Mouse (Mus musculus) heart, adult 2 months (tissue): ENCODE measurements around the gene Slc30a3.

ENCODE experiments used
- CTCF ChIP-seq: fragments of 200-600 bp; IDR thresholded peaks from 2 replicates; pipeline ENCODE4 v1.8.1; 2022; ENCODE audit warnings: antibody characterized with exemption, mild to moderate bottlenecking, moderate library complexity
- POLR2A ChIP-seq: fragments of 200-500 bp; IDR thresholded peaks from 2 replicates; pipeline ENCODE4 v1.6.1; 2011; ENCODE audit warnings: mild to moderate bottlenecking, low read depth, low read length, control low read depth; ENCODE audit not compliant: insufficient read depth

DNA sequence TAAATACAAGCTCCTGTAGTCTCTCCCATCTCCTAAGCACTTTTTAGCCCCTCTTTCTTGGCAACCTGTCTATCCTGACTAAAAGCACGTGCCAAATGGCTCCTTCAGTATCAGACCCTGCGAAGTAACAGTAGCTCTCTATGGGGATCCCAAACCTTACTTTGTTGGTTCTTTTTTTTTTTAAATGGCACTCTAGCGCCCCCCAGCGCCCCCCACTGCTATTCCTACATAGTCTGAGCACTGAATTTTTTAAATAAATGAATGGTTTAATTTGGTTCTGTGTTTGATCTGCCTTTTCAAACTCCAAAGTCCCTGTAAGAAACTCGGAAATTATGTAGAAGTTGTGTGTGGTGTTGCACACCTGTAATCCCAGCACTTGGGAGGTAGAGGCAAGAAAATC, 18.0 kb upstream of the Slc30a3 start:
- TF ChIP-seq POLR2A (no peak), CTCF (peak; percentile 25; the same call in 1 of the 2 replicates)
